Mouse (Mus musculus) WW6 (cell line): ENCODE results near the gene Myo5c.

Experiments
- DNase-seq: peaks from one replicate; pipeline ENCODE4 v3.0.0-alpha.2; 2013; ENCODE audit warnings: low read depth, low spot score

Gene Myo5c

GRCm38 (mm10) chr9:75319365-75319764 lies 87.5 kb downstream of the Myo5c start:
- DNase-seq: no peak

GRCm38 (mm10) chr9:75322099-75322885 lies 90.5 kb downstream of the Myo5c start:
- DNase-seq: no peak

GRCm38 (mm10) chr9:75328047-75328446 lies 96.2 kb downstream of the Myo5c start:
- DNase-seq: no peak

- no peak for DNase-seq
Measured at GRCm38 (mm10) chr9:75330821-75331220, 99.0 kb downstream of the Myo5c start.

GRCm38 (mm10) chr9:75334440-75334839 lies 102.6 kb downstream of the Myo5c start:
- no peak for DNase-seq

GRCm38 (mm10) chr9:75338016-75338415 lies 106.2 kb downstream of the Myo5c start:
- DNase-seq: no peak

GRCm38 (mm10) chr9:75342433-75342832 lies 110.6 kb downstream of the Myo5c start:
- no peak for DNase-seq

- no peak for DNase-seq
Measured at GRCm38 (mm10) chr9:75347458-75347857, 115.6 kb downstream of the Myo5c start, which contains the start of gene Bcl2l10. TSS of gene Bcl2l10 (plus strand) at chr9:75347758.

GRCm38 (mm10) chr9:75348066-75348465 lies 116.2 kb downstream of the Myo5c start:
- no peak for DNase-seq

- DNase-seq: no peak
Measured at GRCm38 (mm10) chr9:75348641-75349040, 116.8 kb downstream of the Myo5c start.

- DNase-seq: no peak
Measured at GRCm38 (mm10) chr9:75353094-75353493, 121.3 kb downstream of the Myo5c start.
